Mouse (Mus musculus): Measurements from ENCODE around the gene Atp1a1. TPM values are rescaled to one million over a fixed set of nuclear protein-coding genes. Genes with fewer than 3 reads are reported as not detected.
A peak's percentile ranks its signal among the peaks of the same experiment; 100 is the strongest.

Gene Atp1a1
- 1 to 10 TPM; 8.7 to 9.2 TPM for polyA plus RNA-seq (2017; shearing (Covaris generic))

DNA sequence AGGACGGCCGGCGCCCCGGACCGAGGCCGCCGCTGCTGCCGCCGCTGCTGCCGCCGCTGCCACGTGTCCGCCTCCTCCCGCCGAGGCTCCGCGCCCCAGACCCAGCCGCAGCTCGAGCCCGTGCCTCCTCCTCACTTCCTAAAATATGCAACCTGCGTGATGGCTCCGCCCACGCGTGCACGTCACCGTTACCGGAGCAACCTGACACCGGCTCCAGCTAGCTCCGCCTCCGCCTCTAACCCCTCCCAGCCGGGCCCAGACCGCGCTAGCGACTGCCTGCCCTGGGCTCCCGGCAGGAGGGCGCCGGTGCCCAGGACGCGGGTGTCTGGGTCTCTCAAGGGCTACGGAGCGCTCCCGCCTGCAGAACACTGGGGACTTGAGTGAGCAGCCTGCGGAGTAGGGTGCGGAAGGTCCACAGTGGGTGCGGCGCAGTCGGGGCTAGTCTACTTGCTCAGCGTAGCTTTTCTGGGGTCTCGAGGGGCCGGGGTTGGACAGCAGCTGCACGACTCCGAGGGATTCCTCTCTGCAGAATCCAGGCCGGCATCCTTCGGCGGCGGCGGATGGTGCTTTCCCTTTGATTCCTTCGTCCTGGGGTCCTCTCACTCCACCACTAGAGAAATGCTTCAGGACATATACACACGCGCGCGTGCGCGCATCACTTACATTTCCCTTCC is at the start of gene Atp1a1:
Atp1a1 (minus strand) TSS at position 135 of the 674 bp plus-strand sequence.
- peak; percentile 85 for ATAC-seq

DNA sequence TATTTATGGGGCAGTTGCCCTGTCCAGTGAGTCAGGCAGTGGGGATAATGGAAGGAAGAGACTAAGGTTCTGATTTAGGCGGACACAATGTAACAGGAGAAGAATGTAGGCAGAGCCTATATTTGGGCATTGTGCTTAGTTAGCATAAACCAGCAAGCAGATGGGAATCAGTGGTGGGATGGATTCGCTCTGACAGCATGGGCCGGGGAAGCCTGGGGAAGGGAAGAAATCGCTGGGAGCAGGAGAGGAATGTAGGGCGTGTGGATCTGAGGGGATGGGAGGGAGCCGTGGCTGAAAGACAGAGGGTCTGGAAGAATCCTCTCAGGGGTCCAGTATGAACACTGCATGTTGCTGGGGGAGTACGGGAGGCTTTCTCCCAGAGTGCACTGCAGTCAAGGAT is 49.0 kb upstream of the Atp1a1 start:
- no peak for ATAC-seq

DNA sequence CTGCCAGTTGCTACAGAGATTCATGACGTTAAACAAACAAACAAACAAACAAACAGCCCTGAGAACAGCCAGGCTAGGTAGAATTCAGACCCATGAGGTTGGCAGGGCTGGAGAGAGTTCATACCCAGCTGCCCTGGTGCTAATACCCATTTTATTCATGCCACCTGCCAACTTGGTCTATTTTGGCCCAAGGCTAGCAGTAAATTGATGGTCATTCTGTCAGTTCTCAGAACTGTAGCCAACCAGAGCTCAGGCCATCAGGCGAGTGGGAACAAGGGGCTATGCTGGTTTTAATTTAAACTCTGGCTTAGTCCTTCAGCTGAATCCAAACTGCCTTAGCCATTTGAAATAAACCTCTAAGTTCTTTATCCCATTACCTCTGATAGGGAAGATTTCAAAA is 48.5 kb upstream of the Atp1a1 start:
- ATAC-seq, result no peak

DNA sequence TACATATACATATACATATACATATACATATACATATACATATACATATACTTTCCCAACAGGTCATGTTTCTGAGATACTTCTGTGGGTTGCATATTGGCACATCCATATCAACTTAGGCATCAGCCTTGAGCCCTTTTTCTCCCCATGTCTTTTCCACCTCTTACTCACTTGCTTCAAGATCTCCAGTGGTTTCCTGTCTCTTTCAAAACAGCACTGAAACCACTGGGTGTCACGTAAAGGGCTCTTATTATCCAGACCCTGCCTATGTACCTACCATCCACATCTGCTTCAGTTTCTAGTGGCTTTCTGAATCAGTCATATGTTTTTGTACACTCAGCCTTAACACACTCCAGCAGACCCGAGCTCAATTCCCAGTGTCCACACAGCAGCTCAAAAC is 45.8 kb upstream of the Atp1a1 start:
- no peak for ATAC-seq

DNA sequence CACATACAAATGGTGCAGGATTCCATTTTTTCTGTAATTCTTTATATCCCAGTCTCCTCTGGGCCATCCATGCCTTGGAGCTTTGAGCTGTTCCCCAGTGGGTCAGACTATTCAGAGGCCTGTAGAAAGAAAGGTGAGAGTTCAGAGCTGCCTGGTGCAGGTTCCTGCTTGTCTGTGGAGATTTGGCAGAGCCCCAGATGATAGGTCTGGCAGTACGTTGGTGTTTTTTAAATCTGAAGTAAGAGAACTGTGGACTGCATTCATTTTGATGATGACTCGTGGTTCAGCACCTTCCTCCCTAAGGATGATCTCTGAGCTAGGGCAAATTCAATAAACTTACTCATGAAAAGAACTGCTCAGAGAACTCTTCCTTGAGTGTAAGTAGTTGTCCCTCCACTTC is 44.8 kb upstream of the Atp1a1 start:
- no peak for ATAC-seq

DNA sequence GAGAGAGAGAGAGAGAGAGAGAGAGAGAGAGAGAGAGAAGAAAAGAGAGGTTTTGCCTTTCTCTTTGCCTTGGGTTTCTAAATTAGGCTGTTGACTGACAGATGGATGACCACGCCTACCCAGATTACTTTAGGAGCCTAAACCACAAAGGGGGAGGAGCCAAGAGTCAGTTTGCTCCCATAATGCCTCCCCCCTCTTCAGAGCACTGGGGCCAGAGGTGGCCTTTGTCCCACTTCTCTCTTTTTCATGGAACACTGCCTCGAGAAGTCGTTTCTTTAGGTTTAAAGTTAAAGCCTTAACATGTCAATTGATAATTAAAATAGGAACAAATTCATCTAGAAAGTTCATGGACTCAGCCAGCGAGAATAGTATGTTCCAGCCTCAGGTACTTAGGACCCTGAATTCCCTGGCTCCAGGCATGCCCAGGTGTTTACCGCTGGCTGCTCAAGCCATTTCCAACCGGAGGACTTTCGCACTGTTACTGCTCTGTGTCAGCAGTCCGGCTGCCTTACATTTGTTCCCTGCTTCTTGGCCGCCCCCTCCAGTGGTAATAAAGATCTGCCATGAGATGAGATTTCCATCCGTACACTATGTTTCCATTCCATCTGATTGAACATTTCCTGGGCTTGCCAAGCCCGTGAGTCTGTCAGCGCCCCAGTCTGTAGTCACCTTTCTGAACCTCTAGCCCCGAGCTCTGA is 43.8 kb upstream of the Atp1a1 start:
- no peak for ATAC-seq

DNA sequence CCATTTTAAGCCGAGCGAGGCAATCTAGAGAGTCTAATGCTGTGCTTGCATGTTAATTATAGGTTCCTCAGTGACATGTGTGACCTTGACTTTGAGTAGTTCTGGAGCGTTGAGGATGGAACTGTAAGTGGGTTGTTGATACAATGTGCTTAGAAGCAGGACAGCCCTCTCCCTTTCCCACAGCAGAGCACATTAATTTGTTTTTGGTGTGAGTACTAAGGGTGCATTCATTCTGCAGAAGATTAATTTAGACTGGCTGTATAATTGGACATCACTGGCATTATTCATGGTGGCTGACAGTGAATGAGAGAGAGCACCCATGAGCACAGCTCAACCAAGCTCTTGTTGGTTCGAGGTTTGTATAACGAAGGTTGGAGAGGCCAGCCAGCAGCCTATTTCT is 42.3 kb upstream of the Atp1a1 start:
- no peak for ATAC-seq

DNA sequence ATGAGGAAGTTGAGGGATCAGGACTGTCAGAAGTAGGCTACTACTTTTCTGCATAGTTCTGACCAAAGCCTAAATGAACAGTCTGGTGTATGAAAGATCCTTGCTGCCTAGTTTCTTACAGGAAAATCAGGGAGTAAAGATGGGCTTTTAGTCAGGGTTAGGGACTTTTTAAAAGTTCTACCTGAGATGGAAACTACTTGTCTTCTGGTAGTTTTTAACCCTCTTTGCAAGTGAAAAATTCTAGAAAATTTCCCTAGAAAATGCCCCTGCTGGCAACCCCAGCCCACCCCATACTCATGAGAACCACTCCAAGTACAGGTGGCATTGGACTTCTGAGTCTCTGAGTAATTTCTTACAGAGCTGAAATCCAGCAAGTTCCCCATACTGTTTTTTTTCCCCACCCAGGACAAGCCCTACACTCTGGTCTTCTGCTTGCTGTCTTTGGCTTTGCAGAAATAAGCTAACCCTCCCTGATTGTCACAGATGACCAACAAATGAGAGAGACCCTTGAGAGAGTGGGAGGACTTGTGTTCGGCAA is 41.2 kb upstream of the Atp1a1 start:
- ATAC-seq, result no peak

DNA sequence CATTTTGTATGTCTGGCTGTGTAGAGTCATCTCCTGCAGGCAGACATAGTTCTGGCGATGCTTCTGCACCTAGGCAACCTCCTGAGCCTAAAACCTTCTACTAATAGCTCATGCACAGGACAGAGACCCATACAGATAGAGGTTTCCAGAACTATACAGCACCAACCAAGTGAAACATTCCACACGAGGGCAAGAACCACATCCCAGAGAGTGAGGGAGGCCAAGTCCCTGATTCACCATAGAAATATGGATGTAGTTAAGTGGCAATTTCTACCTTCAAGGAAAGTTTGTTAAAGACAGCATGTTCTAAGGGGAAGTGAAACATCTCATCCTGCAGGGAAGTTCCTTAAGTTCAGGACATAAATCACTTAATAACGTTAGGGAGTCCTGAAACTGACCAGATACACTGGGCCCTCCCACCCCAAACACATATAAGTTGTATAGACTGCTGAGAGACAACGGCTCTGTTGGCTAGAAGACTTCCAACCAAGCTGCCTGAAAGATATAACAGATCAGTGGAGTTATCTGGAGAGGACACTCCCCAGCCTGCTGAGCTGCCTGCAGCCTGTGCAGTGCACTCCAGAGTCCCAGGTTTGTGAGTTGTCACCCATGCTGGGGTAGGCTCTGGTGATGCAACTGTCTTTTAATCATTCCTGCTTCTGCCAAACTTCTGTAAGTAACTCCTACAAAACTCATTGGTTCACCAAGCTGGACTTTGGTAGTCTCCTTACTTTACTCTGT is 39.7 kb upstream of the Atp1a1 start:
- ATAC-seq, result no peak

DNA sequence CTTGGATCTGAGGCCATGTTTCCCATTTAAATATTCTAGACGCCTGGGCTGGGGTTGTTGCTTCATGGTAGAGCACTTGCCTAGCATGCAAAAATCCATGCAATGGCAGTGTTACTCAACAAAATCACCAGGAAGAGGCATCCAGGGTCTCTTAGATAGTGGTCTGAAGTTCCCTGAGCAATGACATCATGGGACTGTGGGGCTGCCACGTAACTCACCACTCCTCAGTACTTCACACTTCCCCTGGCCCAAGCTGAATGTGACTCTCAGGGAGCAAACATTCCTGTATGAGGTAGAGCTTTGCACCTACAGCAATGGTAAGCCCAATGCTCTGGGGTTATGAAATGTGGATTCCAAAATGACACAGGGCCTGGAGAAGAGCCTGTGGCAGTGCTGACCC is 38.8 kb upstream of the Atp1a1 start:
- no peak for ATAC-seq

DNA sequence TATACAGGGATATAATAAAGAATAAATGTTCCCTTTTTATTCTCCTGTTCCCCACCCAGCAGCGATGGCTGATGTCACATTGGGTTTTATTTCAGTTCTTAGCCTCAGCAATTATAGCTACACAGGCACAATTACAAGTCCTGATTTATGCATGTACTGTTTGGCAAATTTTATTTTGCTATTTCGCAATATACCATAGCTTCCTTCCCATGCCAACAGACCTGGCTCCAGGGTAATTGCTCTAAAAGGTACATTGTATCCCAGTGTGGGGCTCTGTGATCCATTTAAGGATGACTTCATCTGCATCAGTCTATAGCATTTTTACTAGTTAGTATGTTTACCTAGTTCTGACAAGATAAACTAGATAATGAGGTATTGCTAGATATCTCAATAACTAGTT is 33.7 kb upstream of the Atp1a1 start:
- ATAC-seq, result no peak

DNA sequence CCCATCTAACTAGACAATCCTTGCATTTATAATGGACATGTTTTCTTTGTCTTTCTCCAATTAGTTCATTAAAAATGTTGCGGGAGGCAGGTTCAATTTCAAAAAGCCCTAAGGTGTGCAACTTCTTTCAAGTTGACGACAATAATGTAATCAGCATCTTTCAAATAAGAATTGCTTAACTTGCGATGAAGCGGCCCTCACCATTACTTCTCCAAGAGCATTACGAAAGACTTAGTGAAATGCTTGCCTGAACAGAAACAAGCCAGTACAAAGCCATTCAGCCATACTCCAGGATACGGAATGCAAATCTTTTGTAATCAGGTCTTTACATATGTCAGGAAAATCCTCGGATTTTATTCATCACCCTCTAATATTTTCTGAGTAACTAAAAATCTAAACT is 32.0 kb upstream of the Atp1a1 start:
- ATAC-seq, result no peak

DNA sequence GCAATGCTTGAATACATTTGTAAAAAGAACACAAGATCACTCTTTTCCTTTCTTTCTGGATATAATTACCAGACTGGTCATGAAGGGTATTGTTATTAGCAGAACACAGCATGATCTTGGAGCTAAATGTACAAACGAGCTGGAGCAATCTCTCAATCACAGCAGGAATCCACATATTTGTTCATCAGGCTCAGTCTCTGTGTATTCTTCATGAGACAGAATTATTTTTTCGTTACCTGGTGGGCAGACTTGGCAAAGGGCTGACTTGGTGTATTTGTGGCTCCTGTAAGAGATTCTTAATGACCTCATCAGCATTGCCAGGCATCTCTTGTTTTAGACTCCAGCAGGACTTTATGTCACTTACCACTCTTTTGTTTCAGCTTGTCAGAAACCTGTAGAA is 31.6 kb upstream of the Atp1a1 start:
- ATAC-seq, result no peak

DNA sequence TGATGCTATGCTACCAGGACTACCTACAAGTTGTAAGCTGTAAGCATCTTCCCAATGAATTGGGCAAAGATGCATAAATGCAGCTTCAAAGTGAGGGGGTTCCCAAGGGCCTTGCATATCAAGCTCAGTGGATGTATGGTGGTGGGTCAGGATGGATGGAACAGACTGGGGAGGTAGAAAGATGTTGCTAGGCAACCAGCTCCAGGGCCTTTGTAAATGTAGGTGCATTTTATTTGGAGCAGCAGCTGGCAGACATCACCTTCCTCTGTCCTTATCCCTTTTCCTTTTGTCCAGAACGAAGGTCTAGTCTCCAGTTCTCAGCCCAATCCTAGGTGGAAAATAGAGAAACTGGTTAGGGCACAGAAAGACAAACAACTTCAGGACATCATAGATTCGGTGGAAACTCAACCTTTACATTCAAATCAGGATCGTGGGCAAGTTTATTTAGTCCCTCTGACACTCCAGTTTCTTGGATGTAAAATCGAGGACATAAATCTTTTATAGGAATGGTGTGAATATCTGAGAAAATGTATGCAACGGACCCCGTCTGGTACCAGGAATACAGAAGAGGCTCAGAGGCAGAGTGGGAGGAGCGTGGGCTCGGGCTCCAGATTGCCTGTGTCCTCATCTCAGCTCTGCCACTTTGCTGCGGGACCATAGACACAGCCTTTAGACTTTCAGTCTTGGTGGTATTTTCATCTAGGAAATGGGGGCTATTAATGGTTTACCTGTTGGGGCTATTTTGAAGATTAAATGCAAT is 29.8 kb upstream of the Atp1a1 start:
- ATAC-seq, result no peak

DNA sequence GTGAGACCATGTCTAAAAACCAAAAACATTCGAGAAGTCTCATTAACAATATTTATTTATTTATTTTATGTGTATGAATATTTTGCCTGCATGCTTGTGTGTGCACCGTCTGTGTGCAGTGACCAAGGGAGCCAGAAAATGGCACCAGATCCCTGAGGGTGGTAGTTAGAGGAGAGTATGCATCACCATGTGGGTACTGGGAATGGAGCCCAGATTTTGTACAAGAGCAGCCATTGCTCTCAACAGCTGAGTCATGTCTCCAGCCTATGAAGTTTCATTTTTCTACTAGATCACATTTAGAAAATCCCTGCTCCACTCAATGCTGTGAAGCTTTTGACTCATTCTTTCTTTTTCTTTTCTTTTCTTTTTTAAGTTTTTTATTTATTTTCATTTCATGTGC is 23.8 kb upstream of the Atp1a1 start:
- ATAC-seq, result no peak

DNA sequence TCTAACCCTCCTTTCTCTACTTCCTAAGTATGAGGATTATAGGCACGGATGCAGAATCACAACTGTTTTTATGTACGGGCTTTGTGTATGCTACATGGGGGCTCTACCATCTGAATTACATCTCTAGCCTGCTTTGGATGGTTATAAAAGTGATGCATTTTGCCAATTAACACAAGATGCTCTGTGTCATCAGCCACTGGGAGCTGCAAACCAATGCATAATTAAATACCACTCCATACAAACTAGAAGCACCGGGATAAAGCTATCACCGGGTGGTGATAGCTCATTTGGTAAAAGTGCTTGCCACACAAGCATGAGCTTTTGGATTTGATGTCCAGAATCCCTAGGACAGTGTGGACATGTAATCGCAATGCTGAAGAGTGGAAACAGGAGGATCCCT is 19.8 kb upstream of the Atp1a1 start:
- no peak for ATAC-seq

DNA sequence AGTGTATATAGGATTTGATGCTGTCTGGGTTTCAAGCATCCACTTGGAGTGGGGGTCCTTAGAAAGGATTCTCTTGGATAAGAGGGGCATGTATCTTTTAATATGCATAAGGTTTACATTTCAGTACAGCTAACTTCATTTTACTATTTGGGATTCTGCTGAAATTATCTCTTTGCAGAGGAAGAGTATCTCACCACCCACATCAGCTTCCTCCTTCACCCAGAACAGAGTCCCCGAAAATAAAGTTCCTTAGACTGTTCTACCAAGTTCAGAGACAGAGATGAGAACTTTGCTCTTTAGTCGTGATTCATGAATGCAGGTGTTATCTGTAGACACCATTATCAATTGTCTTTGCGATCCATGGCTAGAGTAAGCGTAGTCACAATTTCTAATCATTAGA is 14.5 kb upstream of the Atp1a1 start:
- no peak for ATAC-seq

DNA sequence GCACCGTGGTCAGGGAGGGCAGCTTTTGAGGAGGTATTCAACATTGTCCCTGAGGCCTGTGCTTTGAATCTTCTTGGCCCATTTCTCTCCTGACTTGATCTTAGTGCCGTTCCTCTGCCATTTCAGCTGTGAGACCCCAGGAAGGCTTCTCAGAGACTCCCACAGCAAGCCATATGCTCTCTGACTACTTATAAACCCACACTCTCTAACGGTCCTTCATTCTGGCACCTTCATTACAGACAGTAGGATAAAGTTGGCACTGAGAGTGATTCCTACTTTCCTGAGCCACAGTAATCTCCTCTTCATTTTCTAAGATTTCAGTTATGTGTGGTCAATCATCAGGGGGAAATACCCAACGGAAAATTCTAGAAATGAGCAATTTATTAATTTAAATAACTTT is 14.0 kb upstream of the Atp1a1 start:
- ATAC-seq, result no peak

DNA sequence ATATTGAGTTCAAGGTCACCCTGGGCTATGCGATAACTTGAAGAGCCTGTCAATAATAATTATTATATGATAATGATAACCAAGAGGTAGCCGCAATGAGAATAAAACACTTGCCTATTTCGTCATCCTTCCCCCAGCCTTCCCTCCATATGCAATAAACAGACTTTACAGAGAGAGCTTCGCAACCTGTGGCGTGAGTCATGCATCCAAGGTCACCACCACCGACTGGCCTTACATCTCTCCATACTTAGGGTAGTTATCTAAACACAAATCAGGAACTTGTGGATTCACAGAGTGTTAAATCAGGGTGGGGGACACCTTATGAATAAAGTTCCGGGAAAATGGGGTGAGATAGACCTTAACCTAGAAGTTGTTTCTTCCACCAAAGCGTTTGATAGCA is 13.0 kb upstream of the Atp1a1 start:
- no peak for ATAC-seq

DNA sequence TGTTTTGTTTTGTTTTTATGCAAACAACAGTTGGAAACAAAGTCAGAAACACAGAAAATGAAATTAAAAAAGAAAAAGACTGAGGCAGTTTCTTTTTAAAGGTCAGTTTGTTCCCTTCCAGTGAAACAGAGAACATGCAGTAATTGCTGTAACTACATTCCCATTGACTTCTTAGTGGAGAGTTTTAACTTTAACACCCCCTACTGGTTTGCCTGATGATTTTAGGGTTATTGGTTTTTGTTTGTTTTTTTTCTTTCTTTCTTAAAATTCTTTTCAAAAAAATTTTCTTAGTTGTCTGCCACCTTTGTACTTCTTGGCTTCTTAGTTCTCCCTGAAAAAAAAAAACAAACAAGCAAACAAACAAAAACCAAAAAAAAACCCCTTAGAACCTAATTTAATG is 12.5 kb upstream of the Atp1a1 start:
- ATAC-seq, result no peak

DNA sequence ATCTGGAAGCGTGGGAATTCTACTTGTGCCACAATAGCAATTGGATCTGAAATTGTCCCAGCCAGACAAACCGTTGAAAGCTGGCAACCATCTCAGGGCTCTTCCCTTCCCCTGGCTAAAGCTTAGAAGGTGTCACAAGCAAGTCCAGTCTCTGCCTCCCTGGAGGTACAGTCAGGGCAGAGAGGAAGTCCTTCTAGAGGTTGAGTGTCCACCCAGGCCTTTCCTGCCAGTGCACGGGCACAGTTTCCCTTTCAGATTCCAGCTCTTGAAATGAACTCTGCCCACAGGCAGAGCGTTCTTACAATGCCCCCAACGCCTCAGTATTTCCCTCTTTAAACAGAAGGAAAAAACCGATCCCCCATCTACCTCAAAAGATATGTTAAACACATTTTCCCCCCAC is 11.4 kb upstream of the Atp1a1 start:
- no peak for ATAC-seq

DNA sequence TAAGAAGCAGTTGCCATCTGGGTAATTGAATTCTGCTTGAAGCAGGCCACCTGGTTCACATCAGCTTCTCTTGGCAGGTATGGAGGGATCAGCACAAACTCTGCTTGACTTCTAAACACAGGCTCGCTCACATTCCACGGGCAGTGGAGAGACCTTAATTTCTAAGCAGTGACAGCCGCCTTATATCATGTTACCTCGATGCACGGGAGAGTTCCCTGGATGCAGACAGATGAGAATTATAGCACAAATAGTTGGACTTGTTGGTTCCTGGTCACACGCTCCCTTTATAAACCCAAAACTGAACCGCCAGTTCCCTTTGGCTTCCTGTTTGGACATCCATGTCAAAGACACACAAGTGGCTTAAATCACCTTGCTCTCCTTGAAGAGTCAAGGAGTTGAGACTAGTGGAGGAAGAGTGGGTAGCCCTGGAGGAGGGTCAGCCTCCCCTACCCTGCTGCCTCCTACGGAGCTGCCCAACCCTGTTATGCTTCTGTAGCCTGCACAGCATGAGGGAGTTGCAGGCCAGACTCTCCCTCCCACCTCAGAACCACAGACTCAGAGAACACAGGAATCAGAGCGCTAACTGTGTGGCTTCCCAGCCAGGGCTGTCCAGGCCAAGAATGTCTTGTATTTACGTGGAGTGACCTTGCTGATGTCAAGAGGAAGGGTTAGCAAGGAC is 7.5 kb upstream of the Atp1a1 start:
- ATAC-seq, result no peak
